Mouse (Mus musculus) neural tube, embryonic 15.5 days (tissue): ENCODE results near the gene Ralgps1. TPM values are rescaled to one million over a fixed set of nuclear protein-coding genes. Genes with fewer than 3 reads are reported as not detected.

Source experiments
- ATAC-seq: fragments of 200-750 bp; cut with Nextera tagmentation; 2 replicates; pipeline ENCODE4 v1.8.0; 2017; ENCODE audit warnings: mild to moderate bottlenecking, moderate TSS enrichment, moderate library complexity; ENCODE audit not compliant: low FRiP score
- H3K27ac ChIP-seq: fragments of 300-500 bp; sonication (generic); replicated peaks from 2 replicates; pipeline ENCODE4 v1.5.1; 2015; ENCODE audit warnings: mild to moderate bottlenecking, inconsistent platforms
- H3K27me3 ChIP-seq: fragments of 300-500 bp; sonication (generic); replicated peaks from 2 replicates; pipeline ENCODE4 v1.6.1; 2015; ENCODE audit warnings: inconsistent platforms
- H3K36me3 ChIP-seq: fragments of 300-500 bp; sonication (generic); 2 replicates; pipeline ENCODE4 v1.6.1; 2015; ENCODE audit warnings: inconsistent platforms
- H3K4me1 ChIP-seq: fragments of 300-500 bp; sonication (generic); 2 replicates; pipeline ENCODE4 v1.6.1; 2015; ENCODE audit warnings: inconsistent platforms
- H3K4me2 ChIP-seq: fragments of 300-500 bp; sonication (generic); 2 replicates; pipeline ENCODE4 v1.6.1; 2015; ENCODE audit warnings: inconsistent platforms, mild to moderate bottlenecking, moderate library complexity
- H3K4me3 ChIP-seq: fragments of 300-500 bp; sonication (generic); replicated peaks from 2 replicates; pipeline ENCODE4 v1.5.1; 2015; ENCODE audit warnings: mild to moderate bottlenecking, inconsistent platforms
- H3K9ac ChIP-seq: fragments of 300-500 bp; sonication (generic); replicated peaks from 2 replicates; pipeline ENCODE4 v1.6.1; 2015; ENCODE audit warnings: mild to moderate bottlenecking, inconsistent platforms
- H3K9me3 ChIP-seq: fragments of 300-500 bp; sonication (generic); replicated peaks from 2 replicates; pipeline ENCODE4 v1.6.1; 2016; ENCODE audit warnings: inconsistent platforms
- WGBS: fragments of 180-500 bp; shearing (Covaris S2); methylation state at CpG from one replicate; pipeline ENCODE4 v1.1.7; 2015; ENCODE audit warnings: mixed read lengths; 5-methylcytosine and 5-hydroxymethylcytosine counted together
- polyA plus RNA-seq: library from polyadenylated mRNA; unstranded; fragments of >200 nt; fragmentation: Nextera tagmentation; extraction: Ambion mirVana; gene quantifications from 2 replicates; pipeline ENCODE4 v1.2.1, GENCODE M21; 2015

The Ralgps1 gene
- polyA plus RNA-seq, 1 experiment from 2014 or later: 34.9 TPM

DNA sequence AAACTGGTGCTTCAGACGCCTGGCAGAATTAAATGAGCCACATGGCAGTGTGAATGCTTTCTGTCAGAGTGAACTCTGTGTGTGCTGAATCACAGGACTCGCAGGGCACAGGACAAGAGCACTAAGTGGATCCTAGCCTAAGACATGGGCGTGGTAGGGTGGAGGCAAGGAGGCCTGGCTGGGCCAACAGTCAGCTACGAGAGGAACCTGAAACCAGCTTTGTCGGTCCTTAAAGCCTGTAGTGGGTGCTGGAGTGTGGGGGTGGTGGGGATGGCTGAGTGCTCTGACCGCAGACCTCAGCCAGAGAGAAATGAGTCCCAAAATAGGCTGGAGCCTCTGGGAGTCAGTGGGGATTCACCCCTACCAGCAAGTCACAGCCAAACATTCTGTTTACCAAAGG is 168.0 kb downstream of the Ralgps1 start:
- Histone ChIP-seq H3K9ac (peak overlapping the region; percentile 26; the same call in 1 of the 2 replicates), H3K9me3 (no peaks in the 10 kb centered on the region), H3K36me3 (no peaks in the 10 kb centered on the region), H3K4me2 (no peak overlapping the region), H3K27me3 (no peaks in the 10 kb centered on the region), H3K4me3 (no peak overlapping the region), H3K27ac (0 out of 2 replicates have a peak overlapping the region, but pooled peaks have one; percentile 37), H3K4me1 (peaks cover 49% of the 10 kb centered on the region)
- no peak for ATAC-seq
- 53% methylated on average over 6 of the region's 6 CpGs for WGBS

- no peak overlapping the region for H3K27ac ChIP-seq
- H3K9ac ChIP-seq: no peak overlapping the region
- H3K4me3 ChIP-seq: no peak overlapping the region
- peaks cover 31% of the 10 kb centered on the region for H3K4me1 ChIP-seq
- 68% methylated on average over 14 of the region's 14 CpGs for WGBS
- no peak for ATAC-seq
- H3K4me2 ChIP-seq: no peak overlapping the region
- H3K36me3 ChIP-seq: no peaks in the 10 kb centered on the region
- no peaks in the 10 kb centered on the region for H3K9me3 ChIP-seq
- no peaks in the 10 kb centered on the region for H3K27me3 ChIP-seq
Observed at GRCm38 (mm10) chr2:33200368-33201068, 170.8 kb downstream of the Ralgps1 start.

DNA sequence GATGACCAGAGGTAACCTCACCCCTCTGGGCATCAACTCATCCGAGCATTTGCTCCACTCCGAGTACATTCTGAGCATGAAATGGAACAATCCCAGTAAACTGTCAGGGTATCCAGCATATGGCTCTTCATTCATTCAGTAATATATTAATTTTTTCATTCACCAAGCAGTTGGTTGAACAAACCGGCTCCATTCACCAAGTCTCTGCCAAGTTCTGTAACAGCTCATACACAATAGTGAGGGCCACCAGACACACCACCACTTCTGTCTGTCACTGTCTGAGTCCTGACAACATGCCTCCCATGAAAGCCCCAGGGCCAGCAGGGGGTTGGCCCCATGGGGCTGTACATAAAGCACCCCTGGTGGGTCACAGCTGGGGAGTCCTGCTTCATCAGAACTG is 181.3 kb downstream of the Ralgps1 start:
- Histone ChIP-seq H3K27me3 (no peaks in the 10 kb centered on the region), H3K4me3 (no peak overlapping the region), H3K9ac (no peak overlapping the region), H3K9me3 (no peaks in the 10 kb centered on the region), H3K4me1 (peaks cover 22% of the 10 kb centered on the region), H3K27ac (no peak overlapping the region), H3K36me3 (no peaks in the 10 kb centered on the region), H3K4me2 (no peak overlapping the region)
- 83% methylated on average over 3 of the region's 3 CpGs for WGBS
- no peak for ATAC-seq

DNA sequence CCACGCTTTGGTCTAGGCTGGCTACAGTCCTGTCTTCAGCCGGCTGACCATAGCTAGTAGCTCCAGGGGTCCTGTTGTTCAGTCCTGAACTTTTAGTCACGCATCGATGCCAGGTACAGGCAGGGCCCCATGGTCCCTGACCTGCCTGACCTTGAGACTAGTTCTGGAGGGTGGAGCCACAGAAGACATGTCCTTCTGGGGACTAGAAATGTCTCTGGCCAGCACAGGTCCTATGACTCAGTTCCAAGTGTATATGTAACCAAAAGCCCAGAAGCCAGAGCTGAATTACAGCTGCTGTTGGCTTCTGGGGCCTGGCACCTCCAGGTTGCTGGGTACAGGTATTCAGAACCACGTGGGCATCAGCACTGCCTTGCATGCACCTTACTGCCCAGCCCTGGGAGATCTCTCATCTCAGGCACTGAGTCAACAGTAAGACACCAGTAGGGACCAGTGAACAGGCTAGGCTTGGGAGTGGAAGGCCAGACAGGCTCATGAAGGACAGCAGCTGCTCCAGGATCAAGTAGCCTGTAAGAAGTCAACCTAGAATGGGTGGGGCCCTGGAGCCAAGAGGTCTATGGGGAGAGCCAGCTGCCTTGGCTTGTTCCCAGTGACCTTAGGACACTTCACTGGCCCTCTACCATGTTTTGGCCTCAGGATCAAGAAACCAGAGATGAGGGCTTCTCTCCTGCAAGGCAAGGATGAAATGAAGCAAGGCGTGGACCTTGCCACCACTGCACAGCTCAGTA is 182.2 kb downstream of the Ralgps1 start:
- no peaks in the 10 kb centered on the region for H3K27me3 ChIP-seq
- no peaks in the 10 kb centered on the region for H3K36me3 ChIP-seq
- H3K27ac ChIP-seq: no peak overlapping the region
- H3K4me2 ChIP-seq: no peak overlapping the region
- 87% methylated on average over 6 of the region's 6 CpGs for WGBS
- peaks cover 31% of the 10 kb centered on the region for H3K4me1 ChIP-seq
- ATAC-seq: no peak
- H3K9ac ChIP-seq: no peak overlapping the region
- no peak overlapping the region for H3K4me3 ChIP-seq
- no peaks in the 10 kb centered on the region for H3K9me3 ChIP-seq

DNA sequence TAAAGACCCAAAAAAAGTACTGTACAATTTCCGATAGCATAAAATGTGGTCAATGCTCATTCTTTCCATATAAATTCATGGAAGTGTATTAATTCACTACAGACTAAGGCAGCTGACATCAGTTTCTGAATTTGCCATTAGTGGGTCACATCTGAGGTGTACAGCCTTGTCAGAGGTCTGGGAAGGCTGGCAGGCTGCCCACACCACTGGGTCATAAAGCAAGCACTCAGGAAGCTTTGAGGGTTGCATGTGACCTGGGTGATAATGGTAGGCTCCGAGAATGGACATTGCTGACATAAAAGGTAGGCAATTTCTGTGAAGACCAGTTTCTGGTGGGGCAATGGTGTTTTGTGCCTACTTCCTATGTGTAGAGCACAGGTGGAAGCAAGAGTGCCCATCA is 183.4 kb downstream of the Ralgps1 start:
- no peak overlapping the region for H3K9ac ChIP-seq
- no peak overlapping the region for H3K4me3 ChIP-seq
- no peaks in the 10 kb centered on the region for H3K9me3 ChIP-seq
- H3K4me2 ChIP-seq: no peak overlapping the region
- H3K36me3 ChIP-seq: no peaks in the 10 kb centered on the region
- peaks cover 31% of the 10 kb centered on the region for H3K4me1 ChIP-seq
- H3K27ac ChIP-seq: no peak overlapping the region
- WGBS: 73% methylated on average over 2 of the region's 2 CpGs
- H3K27me3 ChIP-seq: no peaks in the 10 kb centered on the region
- no peak for ATAC-seq

DNA sequence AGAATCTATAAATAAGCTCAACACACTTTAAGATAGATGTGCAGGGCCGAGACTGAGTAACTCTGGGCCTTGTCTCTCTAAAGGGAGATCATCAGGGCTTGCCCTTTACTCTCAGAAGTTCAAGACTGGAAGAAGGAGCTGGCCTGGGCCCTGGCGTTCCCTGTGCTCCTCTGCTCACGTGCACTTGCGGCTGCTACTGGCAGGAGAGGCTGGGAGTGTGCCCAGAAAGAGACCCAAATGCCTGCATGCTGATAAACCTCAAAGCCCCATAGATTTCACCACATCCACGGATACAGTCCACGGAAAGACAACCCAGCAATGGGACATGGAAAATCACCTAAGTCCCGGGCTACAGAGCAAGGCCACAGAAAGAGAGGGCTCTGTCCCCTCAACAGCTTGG is 184.8 kb downstream of the Ralgps1 start:
- H3K27me3 ChIP-seq: no peaks in the 10 kb centered on the region
- ATAC-seq: no peak
- no peaks in the 10 kb centered on the region for H3K36me3 ChIP-seq
- no peaks in the 10 kb centered on the region for H3K9me3 ChIP-seq
- H3K27ac ChIP-seq: no peak overlapping the region
- H3K4me1 ChIP-seq: peaks cover 31% of the 10 kb centered on the region
- 72% methylated on average over 7 of the region's 7 CpGs for WGBS
- no peak overlapping the region for H3K9ac ChIP-seq
- no peak overlapping the region for H3K4me2 ChIP-seq
- H3K4me3 ChIP-seq: no peak overlapping the region

GRCm38 (mm10) chr2:33185258-33185657 is 186.0 kb downstream of the Ralgps1 start:
- Histone ChIP-seq H3K4me3 (no peak overlapping the region), H3K27me3 (no peaks in the 10 kb centered on the region), H3K4me2 (no peak overlapping the region), H3K4me1 (peaks cover 38% of the 10 kb centered on the region), H3K27ac (0 out of 2 replicates have a peak overlapping the region, but pooled peaks have one; percentile 24), H3K9ac (no peak overlapping the region), H3K36me3 (no peaks in the 10 kb centered on the region), H3K9me3 (no peaks in the 10 kb centered on the region)
- WGBS: 72% methylated on average over 7 of the region's 7 CpGs
- ATAC-seq: no peak

GRCm38 (mm10) chr2:33184641-33185040 is 186.6 kb downstream of the Ralgps1 start:
- WGBS: 62% methylated on average over 10 of the region's 10 CpGs
- H3K4me2 ChIP-seq: no peak overlapping the region
- 0 out of 2 replicates have a peak overlapping the region, but pooled peaks have one; percentile 46 for H3K27ac ChIP-seq
- no peak for ATAC-seq
- no peaks in the 10 kb centered on the region for H3K9me3 ChIP-seq
- H3K9ac ChIP-seq: no peak overlapping the region
- H3K36me3 ChIP-seq: no peaks in the 10 kb centered on the region
- no peak overlapping the region for H3K4me3 ChIP-seq
- no peaks in the 10 kb centered on the region for H3K27me3 ChIP-seq
- peaks cover 44% of the 10 kb centered on the region for H3K4me1 ChIP-seq

GRCm38 (mm10) chr2:33183321-33183720 is 188.0 kb downstream of the Ralgps1 start:
- Histone ChIP-seq H3K4me2 (no peak overlapping the region), H3K9me3 (no peaks in the 10 kb centered on the region), H3K4me1 (peaks cover 57% of the 10 kb centered on the region), H3K9ac (no peak overlapping the region), H3K27ac (no peak overlapping the region), H3K36me3 (no peaks in the 10 kb centered on the region), H3K27me3 (no peaks in the 10 kb centered on the region), H3K4me3 (no peak overlapping the region)
- no peak for ATAC-seq
- WGBS: 95% methylated on average over 7 of the region's 7 CpGs

- Histone ChIP-seq H3K27ac (peak overlapping the region; percentile 37), H3K36me3 (no peaks in the 10 kb centered on the region), H3K4me2 (no peak overlapping the region), H3K4me3 (no peak overlapping the region), H3K4me1 (peaks cover 48% of the 10 kb centered on the region), H3K27me3 (no peaks in the 10 kb centered on the region), H3K9ac (no peak overlapping the region), H3K9me3 (no peaks in the 10 kb centered on the region)
- 0 out of 2 replicates have a peak, but pooled peaks have one; percentile 26 for ATAC-seq
- WGBS: 34% methylated on average over 16 of the region's 16 CpGs
Observed at GRCm38 (mm10) chr2:33179930-33180630, 191.2 kb downstream of the Ralgps1 start.

GRCm38 (mm10) chr2:33179171-33179929 is 191.9 kb downstream of the Ralgps1 start:
- peak overlapping the region; percentile 64 for H3K27ac ChIP-seq
- no peaks in the 10 kb centered on the region for H3K9me3 ChIP-seq
- H3K36me3 ChIP-seq: no peaks in the 10 kb centered on the region
- peaks cover 41% of the 10 kb centered on the region for H3K4me1 ChIP-seq
- WGBS: 44% methylated on average over 14 of the region's 14 CpGs
- H3K27me3 ChIP-seq: no peaks in the 10 kb centered on the region
- no peak overlapping the region for H3K4me2 ChIP-seq
- H3K4me3 ChIP-seq: no peak overlapping the region
- ATAC-seq: peak; percentile 54; the same call in 1 of the 2 replicates
- no peak overlapping the region for H3K9ac ChIP-seq
